ENCODE assay signal across 9 mouse cellular contexts in genomic region chr8:11297141-11297838, GRCm38 (mm10). TPM values are rescaled to one million over a fixed set of nuclear protein-coding genes. Genes with fewer than 3 reads are reported as not detected.
DNase-seq lines count a peak whose midpoint lies in the region; ATAC-seq and TF ChIP-seq lines count a peak whose summit lies in the region.
"Had no signal": no experiment of that assay in that cellular context is flagged by ENCODE, and none has a peak within 500 bp of the region (broad histone marks: within the 10 kb centered on the region; RNA-seq: fewer than 3 reads in every experiment).

No protein-coding gene starts in this region.

- H3K4me3 ChIP-seq in lung, embryonic 14.5 days (ENCODE audit: low read depth, low read length) = no peak overlapping the region
- no peak overlapping the region for H3K4me3 ChIP-seq in heart, embryonic 11.5 days (ENCODE audit: low read depth, low read length)
- no peak overlapping the region for H3K4me3 ChIP-seq in kidney, embryonic 15.5 days (replicated peaks)
- H3K4me3 ChIP-seq: hindbrain, embryonic 15.5 days had no signal

- no peak for ATAC-seq in lung, embryonic 14.5 days (ENCODE audit: insufficient read depth)
- no peak; the same call in 1 of the 2 replicates for ATAC-seq in heart, embryonic 11.5 days (replicated peaks; ENCODE audit: insufficient number of reproducible peaks, low FRiP score, low TSS enrichment)
- ATAC-seq in kidney, embryonic 15.5 days (replicated peaks; ENCODE audit: low FRiP score) = no peak
- ATAC-seq in inflammation-experienced regulatory T-cells, adult 6 months = no peak

- peaks cover 31% of the 10 kb centered on the region for H3K4me1 ChIP-seq in lung, embryonic 14.5 days (ENCODE audit: insufficient read depth)
- H3K4me1 ChIP-seq in heart, embryonic 11.5 days (ENCODE audit: control insufficient read depth, insufficient read depth, low read length) = peaks cover 41% of the 10 kb centered on the region
- peaks cover 88% of the 10 kb centered on the region for H3K4me1 ChIP-seq in kidney, embryonic 15.5 days
- H3K4me1 ChIP-seq: hindbrain, embryonic 15.5 days had no signal

- H3K4me2 ChIP-seq in lung, embryonic 14.5 days = no peak overlapping the region
- H3K4me2 ChIP-seq in heart, embryonic 11.5 days = no peak overlapping the region
- no peak overlapping the region for H3K4me2 ChIP-seq in kidney, embryonic 15.5 days
- H3K4me2 ChIP-seq: hindbrain, embryonic 15.5 days had no signal

- WGBS in lung, embryonic 14.5 days = 75% methylated on average over 8 of the region's 8 CpGs
- 58% methylated on average over 8 of the region's 8 CpGs for whole genome bisulfite sequencing in heart, embryonic 11.5 days (ENCODE audit: insufficient replicate concordance)
- 84% methylated on average over 8 of the region's 8 CpGs for WGBS in kidney, embryonic 15.5 days

- no peaks in the 10 kb centered on the region for H3K9me3 ChIP-seq in lung, embryonic 14.5 days (ENCODE audit: low read depth, low read length)
- no peaks in the 10 kb centered on the region for H3K9me3 ChIP-seq in heart, embryonic 11.5 days (replicated peaks; ENCODE audit: control insufficient read depth, low read length)
- H3K9me3 ChIP-seq in kidney, embryonic 15.5 days (replicated peaks) = no peaks in the 10 kb centered on the region
- H3K9me3 ChIP-seq: hindbrain, embryonic 15.5 days had no signal

- H3K27ac ChIP-seq in lung, embryonic 14.5 days (ENCODE audit: low read depth) = peak overlapping the region; percentile 83; the same call in 1 of the 2 replicates
- H3K27ac ChIP-seq in heart, embryonic 11.5 days (ENCODE audit: low read depth, low read length) = peak overlapping the region; percentile 61
- H3K27ac ChIP-seq in kidney, embryonic 15.5 days = 0 out of 2 replicates have a peak overlapping the region, but pooled peaks have one; percentile 16
- H3K27ac ChIP-seq: hindbrain, embryonic 15.5 days had no signal

- no peak overlapping the region for H3K9ac ChIP-seq in lung, embryonic 14.5 days
- no peak overlapping the region for H3K9ac ChIP-seq in heart, embryonic 11.5 days (ENCODE audit: low read depth, low read length)
- H3K9ac ChIP-seq in kidney, embryonic 15.5 days = no peak overlapping the region
- H3K9ac ChIP-seq: hindbrain, embryonic 15.5 days had no signal

- peaks cover 5% of the 10 kb centered on the region; the same call in 1 of the 2 replicates for H3K36me3 ChIP-seq in lung, embryonic 14.5 days (ENCODE audit: insufficient read depth)
- H3K36me3 ChIP-seq in heart, embryonic 11.5 days (ENCODE audit: control insufficient read depth, insufficient read depth, low read length) = no peaks in the 10 kb centered on the region
- H3K36me3 ChIP-seq in kidney, embryonic 15.5 days = peaks cover 14% of the 10 kb centered on the region
- H3K36me3 ChIP-seq: hindbrain, embryonic 15.5 days had no signal

- H3K27me3 ChIP-seq in lung, embryonic 14.5 days (ENCODE audit: insufficient read depth, low read length) = no peaks in the 10 kb centered on the region
- no peaks in the 10 kb centered on the region for H3K27me3 ChIP-seq in heart, embryonic 11.5 days (ENCODE audit: control insufficient read depth, insufficient read depth, low read length)
- H3K27me3 ChIP-seq in kidney, embryonic 15.5 days = no peaks in the 10 kb centered on the region
- H3K27me3 ChIP-seq: hindbrain, embryonic 15.5 days had no signal

- no peak for TF ChIP-seq CTCF in lung, embryonic 14.5 days (IDR thresholded peaks at IDR 0.05; ENCODE audit: low read depth)

- peak; percentile 63 for DNase-seq in lung, embryonic 14.5 days
- no peak for DNase-seq in lung, adult 18-20 months
- peak; percentile 53 for DNase-seq in testis, postnatal 10 days (ENCODE audit: low spot score)
- DNase-seq in ovary, postnatal 10 days (ENCODE audit: low spot score) = no peak
- DNase-seq in cerebellum, postnatal 10 days = no peak

RNA-seq across cellular contexts. Expression of gene Col4a2, which starts 15.3 kb away (rescaled TPM):
- 103 and 111 TPM in 2 replicates for polyA plus RNA-seq in lung, embryonic 14.5 days (2014; fragmentation: Nextera tagmentation; extraction: Ambion mirVana)
- polyA plus RNA-seq in heart, embryonic 11.5 days (2014; fragmentation: Nextera tagmentation; extraction: Ambion mirVana) = 40.6 and 51.0 TPM in 2 replicates
- polyA plus RNA-seq in kidney, embryonic 15.5 days (2015; fragmentation: Nextera tagmentation; extraction: Ambion mirVana) = 108 and 116 TPM in 2 replicates
- polyA plus RNA-seq in inflammation-experienced regulatory T-cells, adult 6 months (2017; shearing (Covaris generic)) = not detected

RNA-seq across cellular contexts. Expression of gene Col4a1, which starts 15.3 kb away (rescaled TPM):
- 372 and 389 TPM in 2 replicates for polyA plus RNA-seq in lung, embryonic 14.5 days (2014; fragmentation: Nextera tagmentation; extraction: Ambion mirVana)
- 150 and 187 TPM in 2 replicates for polyA plus RNA-seq in heart, embryonic 11.5 days (2014; fragmentation: Nextera tagmentation; extraction: Ambion mirVana)
- 297 and 335 TPM in 2 replicates for polyA plus RNA-seq in kidney, embryonic 15.5 days (2015; fragmentation: Nextera tagmentation; extraction: Ambion mirVana)
- polyA plus RNA-seq in inflammation-experienced regulatory T-cells, adult 6 months (2017; shearing (Covaris generic)) = under 1 TPM in 1 of 3 experiments, not detected in 2; 0.40 TPM

Comparison
In these comparisons a context has a peak if more than half of its experiments do, and no peak if none do; other contexts are left out.
1. DNase-seq: peak in lung, embryonic 14.5 days (single experiment) and testis, postnatal 10 days (single experiment); none in lung, adult 18-20 months (0 of 2), ovary, postnatal 10 days (single experiment) and cerebellum, postnatal 10 days (0 of 2).
2. H3K27ac ChIP-seq: peak in every context shown above with its lines; median percentile 83 in lung, embryonic 14.5 days; 61 in heart, embryonic 11.5 days; 16 in kidney, embryonic 15.5 days.
3. RNA of gene Col4a2, which starts 15.3 kb away (polyA plus RNA-seq): 108 to 116 TPM in kidney, embryonic 15.5 days, 103 to 111 TPM in lung, embryonic 14.5 days and 40.6 to 51.0 TPM in heart, embryonic 11.5 days; not detected in inflammation-experienced regulatory T-cells, adult 6 months; every median in the first group is over 10 times any median in the second.
4. RNA of gene Col4a1, which starts 15.3 kb away (polyA plus RNA-seq): 372 to 389 TPM in lung, embryonic 14.5 days, 297 to 335 TPM in kidney, embryonic 15.5 days and 150 to 187 TPM in heart, embryonic 11.5 days; 0.40 TPM in inflammation-experienced regulatory T-cells, adult 6 months; every median in the first group is over 100 times any median in the second.